Mouse (Mus musculus): ENCODE results near the gene Tgfb1i1. TPM values are rescaled to one million over a fixed set of nuclear protein-coding genes. Genes with fewer than 3 reads are reported as not detected.

The Tgfb1i1 gene
- total RNA-seq, 1 experiment = 10.5 TPM

- H3K4me1 ChIP-seq (ENCODE audit: control insufficient read depth in 2 of 2, insufficient read depth in 2 of 2, low read length in 2 of 2, poor library complexity in 1 of 2) = no peaks in the 10 kb centered on the region
- H3K9ac ChIP-seq (ENCODE audit: insufficient read depth, low read depth, low read length, poor library complexity, severe bottlenecking) = no peak overlapping the region
- no peak overlapping the region for H3K27ac ChIP-seq (ENCODE audit: insufficient read depth, low read depth, low read length, poor library complexity, severe bottlenecking)
- no peaks in the 10 kb centered on the region for H3K36me3 ChIP-seq (ENCODE audit: control insufficient read depth, insufficient read depth, low read length, poor library complexity, severe bottlenecking)
- H3K9me3 ChIP-seq (ENCODE audit: control insufficient read depth, insufficient read depth, low read depth, low read length) = no peaks in the 10 kb centered on the region
- in situ Hi-C loops (cut with MboI; ENCODE audit: low sequenced_read_pairs in 2 of 2, unreplicated experiment in 2 of 2) = no loop called here
- TF ChIP-seq ZNF384 (IDR thresholded peaks at IDR 0.05; ENCODE audit: low read depth, low read length) (peak; percentile 94), HCFC1 (IDR thresholded peaks at IDR 0.05; ENCODE audit: borderline replicate concordance, insufficient read depth, low read length) (no peak), ZC3H11A (IDR thresholded peaks at IDR 0.05; ENCODE audit: borderline replicate concordance, low read depth, low read length) (peak; percentile 48; the same call in 1 of the 2 replicates), MAFK (IDR thresholded peaks at IDR 0.05; ENCODE audit: insufficient read depth, low read depth, low read length) (no peak)
- no peak overlapping the region for H3K4me3 ChIP-seq (ENCODE audit: insufficient read depth in 1 of 2, low read depth in 1 of 2, low read length in 2 of 2, poor library complexity in 1 of 2, severe bottlenecking in 1 of 2)
- DNase-seq (ENCODE audit: low read depth, low spot score) = no peak
Measured at GRCm38 (mm10) chr7:128304907-128305306, 58.3 kb downstream of the Tgfb1i1 start.

Other genes starting within 250 kb of the Tgfb1i1 start
- 1.1 and 1.2 TPM in 2 replicates for gene Trim72, start 242.9 kb upstream of the Tgfb1i1 start, total RNA-seq (2012; rRNA removed)
- 0.42 and 1.0 TPM in 2 replicates for gene Itgam, start 184.2 kb upstream of the Tgfb1i1 start, total RNA-seq (2012; rRNA removed)
- gene Gm49368, start 184.1 kb upstream of the Tgfb1i1 start, total RNA-seq (2012; rRNA removed) = not detected in 2 replicates
- not detected in 2 replicates for gene Itgax, start 117.3 kb upstream of the Tgfb1i1 start, total RNA-seq (2012; rRNA removed)
- not detected in 2 replicates for gene Itgad, start 92.4 kb upstream of the Tgfb1i1 start, total RNA-seq (2012; rRNA removed)
- 0.36 TPM in 1 of 2 replicates, not detected in the other for gene Cox6a2, start 40.4 kb upstream of the Tgfb1i1 start, total RNA-seq (2012; rRNA removed)
- 9.3 and 11.4 TPM in 2 replicates for gene Armc5, start 9.5 kb upstream of the Tgfb1i1 start, total RNA-seq (2012; rRNA removed)
- 2.1 and 2.6 TPM in 2 replicates for gene 9130023H24Rik, start 8.8 kb upstream of the Tgfb1i1 start, total RNA-seq (2012; rRNA removed)
- 0.49 and 0.53 TPM in 2 replicates for gene Slc5a2, start 18.8 kb downstream of the Tgfb1i1 start, total RNA-seq (2012; rRNA removed)
- gene BC017158, start 51.4 kb downstream of the Tgfb1i1 start, total RNA-seq (2012; rRNA removed) = 18.6 and 19.6 TPM in 2 replicates
- gene Rgs10, start 171.9 kb downstream of the Tgfb1i1 start, total RNA-seq (2012; rRNA removed) = 5.4 and 6.2 TPM in 2 replicates
- 73.2 and 73.7 TPM in 2 replicates for gene Tial1, start 214.9 kb downstream of the Tgfb1i1 start, total RNA-seq (2012; rRNA removed)

All from ES-E14 (cell line).